Mouse (Mus musculus) gastrocnemius, adult 8-10 months (tissue): ENCODE measurements around the gene Ace3. TPM values are rescaled to one million over a fixed set of nuclear protein-coding genes. Genes with fewer than 3 reads are reported as not detected.

Experiments used
- DNase-seq, 2 experiments: peaks; one replicate each; pipeline ENCODE4 v3.0.0; 2022; ENCODE audit warnings: low spot score in 2 of 2
- total RNA-seq, 4 experiments: library from RNA; stranded (reverse); gene quantifications; 2 replicates each; pipeline ENCODE4 v1.2.4; 2022

Ace3 gene
- not detected for total RNA-seq

- no peak for DNase-seq
These were observed at the start of gene Ace3 for GRCm38 (mm10) chr11:105994375-105994774. Gene Ace3, plus strand, starts transcription at chr11:105994675.

GRCm38 (mm10) chr11:105944770-105945672, 49.5 kb upstream of the Ace3 start:
- no peak for DNase-seq

GRCm38 (mm10) chr11:105946694-105947154, 47.8 kb upstream of the Ace3 start:
- no peak for DNase-seq

GRCm38 (mm10) chr11:105948255-105948654, 46.2 kb upstream of the Ace3 start:
- no peak for DNase-seq

- no peak for DNase-seq
These were observed 44.0 kb upstream of the Ace3 start for GRCm38 (mm10) chr11:105950519-105950918.

- DNase-seq = no peak
These were observed 42.9 kb upstream of the Ace3 start for GRCm38 (mm10) chr11:105951601-105952044.

GRCm38 (mm10) chr11:105952111-105952510, 42.4 kb upstream of the Ace3 start:
- DNase-seq = no peak

- no peak for DNase-seq
These were observed 41.5 kb upstream of the Ace3 start, which contains the start of gene Cyb561 for GRCm38 (mm10) chr11:105952911-105953386. Gene Cyb561, minus strand, starts transcription at chr11:105953336.

GRCm38 (mm10) chr11:105953402-105953801, 41.1 kb upstream of the Ace3 start:
- peak in 1 of 2 experiments; percentile 54 for DNase-seq

GRCm38 (mm10) chr11:105955815-105956430, 38.6 kb upstream of the Ace3 start:
- DNase-seq = no peak

GRCm38 (mm10) chr11:105957501-105957900, 37.0 kb upstream of the Ace3 start:
- no peak for DNase-seq

GRCm38 (mm10) chr11:105958566-105958965, 35.9 kb upstream of the Ace3 start:
- no peak for DNase-seq

- DNase-seq = no peak
These were observed 35.1 kb upstream of the Ace3 start for GRCm38 (mm10) chr11:105959355-105959754.

- no peak for DNase-seq
These were observed 29.8 kb upstream of the Ace3 start for GRCm38 (mm10) chr11:105964691-105965090.

GRCm38 (mm10) chr11:105966288-105966687, 28.2 kb upstream of the Ace3 start:
- DNase-seq = no peak

- no peak for DNase-seq
These were observed 26.5 kb upstream of the Ace3 start, which contains the start of gene Ace for GRCm38 (mm10) chr11:105967741-105968574. Gene Ace, plus strand, starts transcription at chr11:105967945.

- no peak for DNase-seq
These were observed 25.5 kb upstream of the Ace3 start for GRCm38 (mm10) chr11:105968948-105969347.

- DNase-seq = peak; percentile 42 to 45
These were observed 25.0 kb upstream of the Ace3 start for GRCm38 (mm10) chr11:105969516-105969915.

- peak in 1 of 2 experiments; percentile 33 for DNase-seq
These were observed 19.9 kb upstream of the Ace3 start for GRCm38 (mm10) chr11:105974593-105974992.

- DNase-seq = no peak
These were observed 19.4 kb upstream of the Ace3 start for GRCm38 (mm10) chr11:105975050-105975449.

- no peak for DNase-seq
These were observed 18.8 kb upstream of the Ace3 start for GRCm38 (mm10) chr11:105975636-105976035.
